Mouse (Mus musculus): ENCODE data around the gene Ppp1r14a. TPM values are rescaled to one million over a fixed set of nuclear protein-coding genes. Genes with fewer than 3 reads are reported as not detected.

Ppp1r14a gene
- polyA plus RNA-seq, 1 experiment from 2014 or later: 10.1 TPM

DNA sequence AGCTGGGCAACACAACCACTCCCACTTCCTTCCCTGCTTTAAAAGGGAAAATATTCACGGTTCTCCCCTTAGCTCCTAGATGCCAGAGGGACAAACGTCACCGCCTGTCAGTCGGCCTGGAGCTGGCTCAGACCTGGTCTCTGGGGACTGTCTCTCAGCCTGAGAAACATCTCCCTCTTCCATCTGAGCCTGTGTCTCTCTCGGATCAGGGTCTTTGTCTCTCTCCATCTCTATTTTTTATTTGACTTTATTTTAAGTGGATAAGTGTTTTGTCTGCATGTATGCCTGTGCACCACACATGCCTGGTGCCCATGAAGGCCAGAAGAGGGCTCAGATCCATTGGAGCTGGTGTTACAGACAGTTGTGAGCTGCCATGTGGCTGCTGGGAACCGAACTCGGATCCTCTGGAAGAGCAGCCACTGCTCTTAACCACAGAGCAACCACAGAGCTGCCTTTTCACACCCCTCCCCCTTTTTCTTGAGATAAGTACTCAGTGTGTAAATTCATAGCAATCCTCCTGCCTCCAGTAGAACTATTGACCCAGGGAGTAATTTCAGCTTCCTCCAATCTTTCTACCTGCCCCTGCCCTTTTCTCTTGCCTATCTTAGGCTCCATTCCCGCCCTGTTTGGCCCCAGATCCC lies 3.5 kb downstream of the Ppp1r14a start:
- no peak overlapping the region for H3K4me2 ChIP-seq
- no peak overlapping the region for H3K4me3 ChIP-seq
- 28% methylated on average over 8 of the region's 8 CpGs for WGBS
- H3K27ac ChIP-seq: peak overlapping the region; percentile 44
- ATAC-seq (ENCODE audit: insufficient number of reproducible peaks, insufficient read depth, low FRiP score, low TSS enrichment, low read depth): no peak
- H3K9ac ChIP-seq: 0 out of 2 replicates have a peak overlapping the region, but pooled peaks have one; percentile 12
- no peaks in the 10 kb centered on the region for H3K9me3 ChIP-seq
- no peaks in the 10 kb centered on the region for H3K27me3 ChIP-seq
- H3K36me3 ChIP-seq: no peaks in the 10 kb centered on the region
- H3K4me1 ChIP-seq: peaks cover 50% of the 10 kb centered on the region

DNA sequence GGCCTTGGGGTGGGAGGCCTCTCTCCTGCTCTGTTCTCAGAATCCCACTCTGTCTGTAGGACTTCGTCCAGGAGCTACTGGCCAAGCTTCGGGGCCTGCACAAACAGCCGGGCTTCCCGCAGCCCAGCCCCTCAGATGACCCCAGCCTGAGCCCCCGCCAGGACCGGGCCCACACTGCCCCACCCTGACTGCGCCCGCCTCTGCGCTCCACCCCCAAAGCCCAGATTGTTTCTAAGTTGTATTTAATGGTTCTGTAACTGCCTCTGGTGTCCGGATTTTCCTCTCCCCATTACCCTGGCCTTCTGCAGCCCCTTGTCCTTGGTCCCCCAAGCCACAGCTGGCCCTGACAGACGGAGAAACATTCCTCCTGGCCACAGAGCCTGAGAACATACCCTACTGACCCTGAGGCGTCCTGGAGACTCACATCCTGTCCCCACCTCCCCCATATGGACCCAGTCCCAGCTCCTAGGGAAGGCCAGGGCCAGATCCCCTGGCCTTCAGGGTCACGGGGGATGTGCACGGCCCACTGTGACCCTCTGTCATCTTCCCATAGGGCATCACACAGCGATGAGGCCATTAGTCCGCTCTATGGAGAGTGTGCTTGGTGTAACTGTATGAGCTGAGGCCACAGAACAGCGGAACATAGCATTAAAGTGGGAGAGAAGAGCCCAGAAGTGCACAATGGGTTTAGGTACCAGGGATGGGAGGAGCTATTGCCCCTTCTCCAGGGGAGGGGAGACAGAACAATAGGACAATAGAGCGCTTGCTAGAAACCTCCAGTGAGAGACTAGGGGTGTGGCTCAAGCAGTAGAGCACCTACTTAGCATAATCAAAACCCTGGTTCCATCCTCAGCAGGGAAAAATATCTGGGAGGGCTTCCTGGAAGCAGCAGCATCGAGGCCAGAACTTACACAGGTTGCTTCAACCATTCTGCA lies 4.3 kb downstream of the Ppp1r14a start:
- H3K4me3 ChIP-seq: no peak overlapping the region
- no peaks in the 10 kb centered on the region for H3K9me3 ChIP-seq
- H3K27me3 ChIP-seq: no peaks in the 10 kb centered on the region
- H3K9ac ChIP-seq: 0 out of 2 replicates have a peak overlapping the region, but pooled peaks have one; percentile 12
- WGBS: 37% methylated on average over 19 of the region's 19 CpGs
- H3K4me2 ChIP-seq: no peak overlapping the region; the same call in 1 of the 2 replicates
- peaks cover 50% of the 10 kb centered on the region for H3K4me1 ChIP-seq
- ATAC-seq (ENCODE audit: insufficient number of reproducible peaks, insufficient read depth, low FRiP score, low TSS enrichment, low read depth): no peak
- H3K36me3 ChIP-seq: no peaks in the 10 kb centered on the region
- H3K27ac ChIP-seq: peak overlapping the region; percentile 22; the same call in 1 of the 2 replicates

- Histone ChIP-seq H3K27ac (no peak overlapping the region), H3K36me3 (no peaks in the 10 kb centered on the region), H3K9ac (no peak overlapping the region), H3K9me3 (no peaks in the 10 kb centered on the region), H3K4me3 (no peak overlapping the region), H3K4me2 (no peak overlapping the region), H3K4me1 (peaks cover 43% of the 10 kb centered on the region), H3K27me3 (no peaks in the 10 kb centered on the region)
- WGBS: 68% methylated on average over 13 of the region's 13 CpGs
- ATAC-seq (ENCODE audit: insufficient number of reproducible peaks, insufficient read depth, low FRiP score, low TSS enrichment, low read depth): no peak
These were observed 5.1 kb downstream of the Ppp1r14a start for GRCm38 (mm10) chr7:29294111-29294761.

GRCm38 (mm10) chr7:29295861-29296647 lies 6.9 kb downstream of the Ppp1r14a start:
- no peak overlapping the region for H3K4me2 ChIP-seq
- no peak overlapping the region for H3K27ac ChIP-seq
- H3K9ac ChIP-seq: no peak overlapping the region
- H3K9me3 ChIP-seq: no peaks in the 10 kb centered on the region
- H3K4me3 ChIP-seq: no peak overlapping the region
- peaks cover 25% of the 10 kb centered on the region for H3K4me1 ChIP-seq
- WGBS: 83% methylated on average over 24 of the region's 24 CpGs
- no peaks in the 10 kb centered on the region for H3K27me3 ChIP-seq
- no peak for ATAC-seq (ENCODE audit: insufficient number of reproducible peaks, insufficient read depth, low FRiP score, low TSS enrichment, low read depth)
- H3K36me3 ChIP-seq: no peaks in the 10 kb centered on the region

- no peak overlapping the region for H3K9ac ChIP-seq
- no peak overlapping the region for H3K4me3 ChIP-seq
- peaks cover 17% of the 10 kb centered on the region for H3K4me1 ChIP-seq
- WGBS: 12% methylated on average over 10 of the region's 10 CpGs
- no peak overlapping the region for H3K4me2 ChIP-seq
- H3K36me3 ChIP-seq: no peaks in the 10 kb centered on the region
- no peak overlapping the region for H3K27ac ChIP-seq
- ATAC-seq (ENCODE audit: insufficient number of reproducible peaks, insufficient read depth, low FRiP score, low TSS enrichment, low read depth): no peak
- no peaks in the 10 kb centered on the region for H3K27me3 ChIP-seq
- H3K9me3 ChIP-seq: no peaks in the 10 kb centered on the region
These were observed 7.9 kb downstream of the Ppp1r14a start for GRCm38 (mm10) chr7:29296998-29297397.

- Histone ChIP-seq H3K4me1 (peaks cover 27% of the 10 kb centered on the region), H3K4me2 (peak overlapping the region; percentile 41), H3K4me3 (peak overlapping the region; percentile 16; the same call in 1 of the 2 replicates), H3K27ac (no peak overlapping the region), H3K9me3 (no peaks in the 10 kb centered on the region), H3K36me3 (no peaks in the 10 kb centered on the region), H3K9ac (no peak overlapping the region), H3K27me3 (peaks cover 18% of the 10 kb centered on the region; the same call in 1 of the 2 replicates)
- no peak for ATAC-seq (ENCODE audit: insufficient number of reproducible peaks, insufficient read depth, low FRiP score, low TSS enrichment, low read depth)
- WGBS: 0% methylated on average over 7 of the region's 7 CpGs
These were observed 12.0 kb downstream of the Ppp1r14a start for GRCm38 (mm10) chr7:29301127-29301566.

GRCm38 (mm10) chr7:29302641-29303040 lies 13.5 kb downstream of the Ppp1r14a start:
- Histone ChIP-seq H3K36me3 (no peaks in the 10 kb centered on the region), H3K4me1 (peaks cover 41% of the 10 kb centered on the region), H3K9me3 (no peaks in the 10 kb centered on the region), H3K27ac (no peak overlapping the region), H3K27me3 (peaks cover 20% of the 10 kb centered on the region; the same call in 1 of the 2 replicates), H3K4me2 (no peak overlapping the region), H3K4me3 (no peak overlapping the region), H3K9ac (no peak overlapping the region)
- no peak for ATAC-seq (ENCODE audit: insufficient number of reproducible peaks, insufficient read depth, low FRiP score, low TSS enrichment, low read depth)
- WGBS: 58% methylated on average over 7 of the region's 7 CpGs

DNA sequence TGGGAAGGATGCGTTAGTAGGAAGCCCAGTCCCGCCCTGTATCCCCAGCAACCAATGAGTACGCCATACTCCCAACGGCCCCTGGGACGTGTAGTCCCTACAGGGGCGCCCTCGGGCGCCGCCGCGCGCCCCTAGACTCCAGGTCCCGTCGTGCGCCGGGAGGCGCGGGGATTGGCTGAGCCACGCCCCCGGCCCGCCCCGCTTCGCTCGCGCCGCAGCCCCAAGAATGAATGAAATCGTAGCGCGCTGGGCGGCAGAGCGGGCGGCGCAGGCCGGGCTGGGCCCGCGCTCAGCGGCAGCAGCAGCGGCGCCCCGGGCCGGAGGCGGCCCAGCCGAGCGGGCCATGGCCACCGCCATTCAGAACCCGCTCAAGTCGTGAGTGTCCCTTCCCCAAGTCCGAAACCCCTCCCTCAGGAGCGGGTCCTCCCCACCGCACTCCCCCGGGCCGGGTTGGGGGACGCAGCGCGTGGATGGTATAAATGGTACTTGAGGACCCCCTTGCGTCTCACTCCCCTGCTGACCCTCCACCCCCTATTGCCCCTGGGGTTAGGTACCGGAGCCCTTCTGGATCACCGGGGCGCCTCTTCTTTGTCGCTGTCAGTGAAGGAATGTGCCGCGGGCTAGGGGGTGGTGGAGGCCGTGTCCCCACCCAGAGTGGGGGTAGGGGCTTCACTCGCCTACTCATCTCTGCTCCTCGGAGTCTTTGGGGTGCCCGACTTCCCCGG lies 14.8 kb downstream of the Ppp1r14a start, which contains the start of gene Dpf1:
Gene Dpf1 (plus strand): TSS at position 214 of the 725 bp plus-strand sequence.
- H3K27me3 ChIP-seq: peaks cover 20% of the 10 kb centered on the region; the same call in 1 of the 2 replicates
- WGBS: under 1% methylated on average over 66 of the region's 67 CpGs
- no peaks in the 10 kb centered on the region for H3K36me3 ChIP-seq
- peak within 1 kb of the TSS; percentile 97 for H3K4me2 ChIP-seq
- H3K4me1 ChIP-seq: peaks cover 51% of the 10 kb centered on the region
- peak within 1 kb of the TSS; percentile 76 for H3K9ac ChIP-seq
- no peak within 1 kb of the TSS for H3K27ac ChIP-seq
- peak; percentile 83 for ATAC-seq (ENCODE audit: insufficient number of reproducible peaks, insufficient read depth, low FRiP score, low TSS enrichment, low read depth)
- no peaks in the 10 kb centered on the region for H3K9me3 ChIP-seq
- H3K4me3 ChIP-seq: peak within 1 kb of the TSS; percentile 62

DNA sequence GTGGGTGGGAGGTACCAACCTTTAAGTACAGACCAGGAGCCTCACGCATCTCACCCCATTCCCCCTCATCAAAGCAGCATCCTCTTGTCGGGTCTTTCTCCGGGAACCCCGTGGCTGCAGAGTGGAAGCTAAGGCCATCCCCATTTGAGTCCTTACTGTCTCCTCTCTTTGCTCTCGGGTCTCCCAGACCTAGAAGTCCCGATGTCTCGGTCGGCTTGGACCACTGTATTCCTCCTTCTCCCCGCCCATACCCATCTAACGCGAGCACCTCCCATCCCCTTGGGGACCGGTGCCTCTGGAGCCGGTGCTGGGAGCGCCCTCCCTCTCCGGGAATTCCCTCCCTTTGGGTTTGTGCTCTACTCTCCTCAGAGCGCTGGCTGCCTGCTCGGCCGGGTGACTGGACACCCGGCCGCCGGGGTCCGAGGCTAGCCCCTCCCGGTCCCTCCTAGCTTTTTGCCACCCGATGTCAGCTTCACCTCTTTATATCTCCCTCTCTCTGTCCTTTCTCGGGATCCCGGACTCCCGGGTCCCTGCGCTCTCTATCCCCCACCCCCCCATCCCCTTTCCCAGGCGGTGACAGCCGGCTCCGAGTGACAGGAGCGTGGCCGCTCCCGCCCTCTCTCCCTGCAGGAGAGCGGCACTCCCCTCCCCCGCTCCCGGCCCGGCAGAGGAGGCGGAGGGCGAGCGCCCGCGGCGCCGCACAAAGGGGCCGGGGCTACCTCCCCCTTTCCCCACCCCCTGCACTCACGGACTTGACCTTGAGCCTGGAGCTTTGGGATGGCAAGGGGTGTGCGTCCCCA lies 15.6 kb downstream of the Ppp1r14a start:
- no peak for ATAC-seq (ENCODE audit: insufficient number of reproducible peaks, insufficient read depth, low FRiP score, low TSS enrichment, low read depth)
- Histone ChIP-seq H3K9ac (peak overlapping the region; percentile 76), H3K4me2 (peak overlapping the region; percentile 97), H3K4me1 (peaks cover 58% of the 10 kb centered on the region), H3K27me3 (peaks cover 20% of the 10 kb centered on the region; the same call in 1 of the 2 replicates), H3K9me3 (no peaks in the 10 kb centered on the region), H3K27ac (no peak overlapping the region), H3K36me3 (no peaks in the 10 kb centered on the region), H3K4me3 (peak overlapping the region; percentile 62)
- WGBS: under 1% methylated on average over 46 of the region's 48 CpGs

Measured in embryonic facial prominence, embryonic 13.5 days (tissue).